Mouse (Mus musculus) brain, embryonic 14.5 days (tissue): ENCODE results near the gene Mgea5.

ENCODE experiments used
- CTCF ChIP-seq: fragments of 200-500 bp; IDR thresholded peaks from 2 replicates; pipeline ENCODE4 v1.5.1; 2012; ENCODE audit warnings: inconsistent platforms, mild to moderate bottlenecking, moderate library complexity, borderline replicate concordance; ENCODE audit not compliant: insufficient read depth, insufficient read length; ENCODE audit errors: extremely low read depth
- POLR2A ChIP-seq: fragments of 200-500 bp; IDR thresholded peaks from 2 replicates; pipeline ENCODE4 v1.6.1; 2012; ENCODE audit warnings: mild to moderate bottlenecking, inconsistent platforms, borderline replicate concordance; ENCODE audit not compliant: poor library complexity, insufficient read depth, insufficient read length, severe bottlenecking; ENCODE audit errors: extremely low read depth

DNA sequence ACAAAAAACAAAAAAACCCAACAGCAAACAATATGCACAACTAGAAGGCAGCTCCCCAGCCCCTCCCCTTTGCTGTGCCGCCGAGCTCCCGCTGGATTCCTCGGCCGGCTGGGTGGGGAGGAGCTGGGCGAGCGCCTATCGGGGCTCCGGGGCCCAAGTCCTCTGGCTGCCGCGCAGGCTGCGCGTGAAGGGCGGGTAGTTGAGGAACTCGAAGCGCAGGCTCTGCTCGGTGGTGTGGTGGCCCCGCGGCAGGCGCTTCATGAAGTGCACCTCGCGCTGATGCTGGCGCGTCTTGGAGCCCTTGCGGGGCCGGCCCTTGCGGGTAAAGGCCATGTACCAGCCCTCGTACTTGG is 46.8 kb downstream of the Mgea5 start:
- no peak for TF ChIP-seq CTCF
- no peak for TF ChIP-seq POLR2A
